Mouse (Mus musculus) kidney, adult 11 months (tissue): ENCODE data around the gene Gsk3a.

ENCODE experiments used
- DNase-seq: peaks from one replicate; pipeline ENCODE4 v3.0.0; 2022

Gsk3a gene

DNA sequence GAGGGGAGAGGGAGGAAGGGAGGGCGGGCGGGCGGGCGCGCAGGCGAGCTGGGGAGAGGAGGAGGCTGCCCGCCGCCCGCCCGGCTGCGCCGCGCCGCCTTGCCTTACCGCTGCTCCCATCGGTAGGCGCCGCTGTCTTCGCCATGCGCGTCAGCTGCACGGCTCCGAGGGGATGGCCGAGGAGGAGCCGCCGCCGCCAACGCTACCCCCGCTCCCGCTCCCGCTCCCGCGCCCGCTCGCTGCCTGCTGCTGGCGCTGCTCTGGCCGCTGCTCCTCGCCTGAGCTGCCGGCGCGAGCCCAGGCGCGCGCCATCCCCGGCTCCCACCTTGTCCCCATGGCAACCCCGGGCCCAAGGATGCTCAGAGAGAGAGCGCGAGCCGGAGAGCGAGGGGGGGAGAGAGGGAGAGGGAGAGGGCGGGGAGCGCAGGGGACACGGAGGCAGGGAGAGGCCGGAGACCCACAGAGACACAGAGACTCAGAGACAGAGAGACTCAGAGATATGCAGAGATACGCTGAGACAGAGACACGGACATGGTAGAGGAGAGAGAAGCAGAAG is 58.0 kb downstream of the Gsk3a start, which contains the start of gene Pou2f2:
Pou2f2 (minus strand) TSS at position 121 of the 556 bp plus-strand sequence.
- no peak for DNase-seq

DNA sequence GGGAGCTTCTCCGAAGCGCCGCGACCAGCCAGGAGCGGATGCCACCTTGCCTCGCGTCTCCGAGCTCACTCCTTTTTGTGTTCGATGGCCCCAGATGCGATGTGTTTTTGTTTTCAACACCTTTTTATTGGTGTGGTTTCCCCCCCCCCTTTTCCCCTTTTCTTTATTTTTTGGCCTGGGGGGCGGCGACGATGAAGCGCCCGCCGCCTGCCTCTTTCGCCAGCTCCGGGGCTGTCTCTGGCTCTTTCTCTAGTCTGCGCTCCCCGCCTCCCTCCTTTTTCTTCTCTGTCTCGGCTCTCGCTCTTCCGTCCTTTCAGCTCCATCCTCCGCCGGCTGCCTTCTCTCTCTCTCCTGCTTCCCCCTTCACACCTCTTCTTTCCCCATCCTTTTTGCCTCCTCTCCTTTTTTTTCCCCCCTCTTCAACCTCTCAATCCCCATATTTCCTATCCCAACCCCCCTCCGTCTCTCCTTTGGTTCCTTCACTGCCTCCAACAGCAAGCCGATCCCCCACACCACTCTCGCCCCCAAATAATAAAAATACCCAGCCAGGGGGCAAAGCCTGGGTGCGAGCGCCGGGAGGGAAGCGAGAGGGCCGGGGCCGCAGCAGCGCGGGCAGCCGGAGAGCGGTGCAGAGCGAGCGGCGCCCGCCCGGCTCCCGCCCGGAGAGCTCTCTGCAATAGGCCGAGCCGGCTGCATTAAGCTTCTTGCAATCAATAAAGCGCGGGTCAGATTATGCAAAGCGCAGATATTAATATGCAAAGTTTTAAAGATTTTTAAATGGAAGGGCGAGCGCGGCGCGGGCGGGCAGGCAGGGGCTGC is 58.7 kb downstream of the Gsk3a start:
- DNase-seq = no peak

GRCm38 (mm10) chr7:25178317-25178716 is 59.3 kb downstream of the Gsk3a start:
- DNase-seq = no peak
